Mouse (Mus musculus): Measurements from ENCODE around the gene Akirin1.

Akirin1 gene

GRCm38 (mm10) chr4:123732163-123732910 is 17.8 kb downstream of the Akirin1 start:
- peak; percentile 89 for ATAC-seq (ENCODE audit: insufficient number of reproducible peaks, low FRiP score, low TSS enrichment)

- no peak for ATAC-seq (ENCODE audit: insufficient number of reproducible peaks, low FRiP score, low TSS enrichment)
Measured at GRCm38 (mm10) chr4:123721761-123722160, 28.4 kb downstream of the Akirin1 start.

- no peak for ATAC-seq (ENCODE audit: insufficient number of reproducible peaks, low FRiP score, low TSS enrichment)
Measured at GRCm38 (mm10) chr4:123718434-123718780, 31.7 kb downstream of the Akirin1 start.

DNA sequence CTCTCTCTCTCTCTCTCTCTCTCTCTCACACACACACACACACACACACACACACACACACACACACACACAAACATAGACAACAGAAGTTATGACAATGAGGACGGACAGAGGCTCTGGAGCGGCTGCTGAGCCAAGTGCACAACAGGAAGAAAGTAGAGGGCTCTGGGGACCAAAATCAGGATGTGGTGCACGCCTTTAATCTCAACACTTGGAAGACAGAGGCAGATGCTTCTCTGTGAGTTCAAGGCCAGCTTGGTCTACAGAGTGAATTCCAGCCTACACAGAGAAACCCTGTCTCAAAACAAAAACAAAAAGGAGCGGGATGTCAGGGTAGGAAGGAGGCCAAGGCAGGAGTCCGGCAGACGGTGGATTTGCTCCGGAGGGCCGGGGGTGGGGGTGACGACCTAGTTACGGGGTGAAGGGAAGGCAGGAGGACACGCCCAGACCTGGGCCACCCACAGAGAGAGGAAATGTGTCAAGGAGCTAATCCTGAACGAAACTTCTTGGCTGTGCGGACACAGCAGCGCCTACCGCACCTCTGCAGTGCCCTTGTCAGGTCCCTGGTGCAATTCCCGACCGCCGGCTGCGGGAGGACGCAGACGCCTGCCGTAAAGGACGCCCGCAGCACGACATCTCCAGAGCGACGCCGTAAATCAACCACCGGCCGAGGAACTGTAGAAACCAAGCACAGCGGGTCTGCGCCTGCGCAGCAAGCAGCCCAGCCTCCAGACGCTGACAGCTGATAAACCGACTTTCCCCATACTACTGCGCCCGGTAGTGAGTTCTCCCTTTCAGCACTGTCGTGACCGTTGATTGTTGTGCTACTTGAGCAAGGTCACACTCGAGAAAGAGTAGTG is 32.3 kb downstream of the Akirin1 start, which contains the start of gene Ndufs5:
Ndufs5 (minus strand) TSS at position 629 of the 860 bp plus-strand sequence.
- peak; percentile 96 for ATAC-seq (ENCODE audit: insufficient number of reproducible peaks, low FRiP score, low TSS enrichment)

- ATAC-seq (ENCODE audit: insufficient number of reproducible peaks, low FRiP score, low TSS enrichment): no peak
Measured at GRCm38 (mm10) chr4:123712431-123712830, 37.7 kb downstream of the Akirin1 start.

- no peak for ATAC-seq (ENCODE audit: insufficient number of reproducible peaks, low FRiP score, low TSS enrichment)
Measured at GRCm38 (mm10) chr4:123707340-123707739, 42.8 kb downstream of the Akirin1 start.

DNA sequence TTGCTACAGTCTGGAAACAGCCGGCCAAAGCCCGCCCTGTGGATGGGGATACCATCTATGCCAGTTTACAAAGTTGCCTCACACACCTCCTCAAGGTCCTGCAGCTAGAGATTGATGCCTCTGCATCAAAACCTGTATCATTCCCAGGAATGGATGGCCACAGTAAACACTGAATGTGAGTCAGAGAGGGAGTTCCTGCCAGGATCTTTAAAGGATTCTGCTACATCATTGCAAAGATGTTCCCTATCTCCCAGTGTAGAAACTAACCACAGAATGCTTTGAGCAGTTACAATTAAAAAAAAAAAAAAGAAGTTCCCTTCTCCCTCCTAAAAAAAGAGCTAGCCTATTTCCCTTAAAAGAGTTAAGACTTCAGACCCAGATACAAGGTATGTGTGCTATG is 44.8 kb downstream of the Akirin1 start:
- no peak for ATAC-seq (ENCODE audit: insufficient number of reproducible peaks, low FRiP score, low TSS enrichment)

- ATAC-seq (ENCODE audit: insufficient number of reproducible peaks, low FRiP score, low TSS enrichment): no peak
Measured at GRCm38 (mm10) chr4:123693384-123693783, 56.8 kb downstream of the Akirin1 start.

GRCm38 (mm10) chr4:123692071-123692470 is 58.1 kb downstream of the Akirin1 start:
- no peak for ATAC-seq (ENCODE audit: insufficient number of reproducible peaks, low FRiP score, low TSS enrichment)

- ATAC-seq (ENCODE audit: insufficient number of reproducible peaks, low FRiP score, low TSS enrichment): no peak
Measured at GRCm38 (mm10) chr4:123690311-123690710, 59.8 kb downstream of the Akirin1 start.

DNA sequence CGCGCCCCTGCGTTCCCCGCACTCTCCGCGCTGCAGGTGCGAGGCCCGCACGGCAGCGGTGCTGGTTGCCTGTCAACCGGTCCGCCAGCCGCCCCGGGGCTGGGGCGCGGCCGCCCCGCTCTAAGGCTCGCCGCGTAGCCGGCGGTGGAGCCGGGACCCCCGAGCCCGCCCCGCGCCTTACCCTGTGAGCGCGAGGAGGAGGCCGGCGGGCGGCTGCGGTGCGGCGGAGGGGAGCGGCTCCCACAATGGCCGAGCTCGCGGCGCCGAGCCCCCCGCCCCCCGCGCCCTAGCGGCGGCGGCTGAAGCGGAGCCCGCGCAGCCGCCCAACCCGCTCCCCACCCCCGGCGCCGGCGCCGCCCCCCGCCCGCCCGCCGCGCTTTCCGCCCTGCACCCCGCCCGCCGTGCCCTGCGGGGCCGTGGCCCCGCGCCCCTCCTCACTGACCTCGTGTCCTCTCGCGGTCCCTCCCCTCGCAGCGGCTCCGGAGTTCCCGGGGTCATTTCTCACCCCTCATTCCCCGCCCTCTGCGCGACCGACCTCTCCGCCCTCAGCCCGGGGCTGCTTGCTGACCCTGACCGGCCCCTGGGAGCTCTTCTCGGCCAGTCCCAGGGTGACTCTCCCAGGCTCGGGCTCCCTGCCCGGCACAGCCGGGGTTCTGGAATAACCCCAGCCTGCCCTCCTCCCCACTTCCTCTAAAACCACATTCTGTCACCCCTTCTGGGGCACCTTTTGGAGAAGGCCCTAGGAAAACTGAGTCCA is 62.9 kb downstream of the Akirin1 start:
- ATAC-seq (ENCODE audit: insufficient number of reproducible peaks, low FRiP score, low TSS enrichment): peak; percentile 28; the same call in 1 of the 2 replicates

GRCm38 (mm10) chr4:123686368-123687024 is 63.6 kb downstream of the Akirin1 start:
- peak; percentile 18; the same call in 1 of the 2 replicates for ATAC-seq (ENCODE audit: insufficient number of reproducible peaks, low FRiP score, low TSS enrichment)

DNA sequence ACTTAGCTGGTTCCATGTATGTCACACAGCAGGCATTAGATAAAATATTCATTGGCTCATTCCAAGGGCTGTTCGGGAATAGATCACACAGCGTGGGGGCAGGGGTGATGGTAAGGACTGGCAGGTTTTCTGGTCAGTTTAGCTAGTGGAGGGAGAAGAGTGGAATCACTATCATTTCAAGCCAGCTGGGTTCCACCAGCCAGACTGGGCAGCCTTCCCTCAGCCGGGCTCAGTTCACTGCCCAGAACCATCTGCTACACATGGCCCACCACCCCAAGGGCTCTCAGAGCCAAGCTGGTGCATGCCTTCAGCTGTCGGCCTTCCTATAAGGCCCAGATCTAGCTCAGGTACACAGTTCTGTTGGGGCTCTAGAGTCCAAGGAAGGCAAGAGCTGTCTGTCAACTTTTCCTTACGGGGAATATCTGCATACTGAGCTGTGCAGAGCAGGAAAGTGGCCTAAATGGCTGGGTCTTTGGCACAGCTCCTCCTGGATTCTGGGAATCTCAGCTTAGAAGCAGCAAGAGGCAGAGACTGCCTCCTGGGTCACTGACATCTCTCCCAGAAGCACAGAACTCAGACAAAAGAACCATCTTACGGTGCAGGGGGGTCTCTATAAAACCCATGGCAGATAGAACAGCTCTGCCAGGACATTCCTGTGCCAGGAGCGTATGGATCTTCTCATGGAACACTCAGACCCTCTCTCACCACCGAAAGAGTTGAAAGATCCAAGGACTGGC is 64.5 kb downstream of the Akirin1 start:
- ATAC-seq (ENCODE audit: insufficient number of reproducible peaks, low FRiP score, low TSS enrichment): peak; percentile 73

DNA sequence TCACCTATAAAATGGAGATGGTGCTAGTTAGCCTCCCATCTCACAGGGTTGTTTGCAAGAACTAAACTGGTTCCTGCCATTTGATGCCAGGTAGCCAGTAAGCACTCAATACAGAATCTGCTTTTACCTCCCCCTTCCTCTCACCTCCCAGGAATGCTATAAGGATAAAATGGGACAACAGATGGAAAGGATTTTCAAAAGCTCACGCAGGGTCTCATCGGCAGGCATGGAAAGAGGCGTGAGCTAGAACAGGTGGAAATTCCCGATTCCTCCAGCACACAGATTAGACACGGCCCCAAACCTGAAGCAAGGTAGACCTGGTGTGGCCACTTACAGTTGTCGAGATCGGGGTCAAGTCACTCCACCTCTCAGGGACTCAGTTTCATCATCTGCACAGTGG is 65.1 kb downstream of the Akirin1 start:
- no peak; the same call in 1 of the 2 replicates for ATAC-seq (ENCODE audit: insufficient number of reproducible peaks, low FRiP score, low TSS enrichment)

Data from cerebellum, adult (tissue).